Mouse (Mus musculus): ENCODE results near the gene Cdc42se2. TPM values are rescaled to one million over a fixed set of nuclear protein-coding genes. Genes with fewer than 3 reads are reported as not detected.

Cdc42se2 gene
- polyA plus RNA-seq, 1 experiment from 2014 or later = 15.4 TPM

- peak; percentile 83 for ATAC-seq
Measured at GRCm38 (mm10) chr11:54801791-54802558, 14.5 kb upstream of the Cdc42se2 start.

GRCm38 (mm10) chr11:54796551-54796950 is 9.1 kb upstream of the Cdc42se2 start:
- no peak for ATAC-seq
- Histone ChIP-seq H3K4me3 (ENCODE audit: low read depth, low read length) (no peak overlapping the region), H3K9me3 (ENCODE audit: low read length) (no peaks in the 10 kb centered on the region), H3K27me3 (ENCODE audit: insufficient read depth, low read length) (no peaks in the 10 kb centered on the region), H3K4me1 (ENCODE audit: insufficient read depth) (peaks cover 5% of the 10 kb centered on the region; the same call in 1 of the 2 replicates), H3K9ac (replicated peaks) (no peak overlapping the region), H3K27ac (ENCODE audit: low read depth) (no peak overlapping the region), H3K36me3 (replicated peaks; ENCODE audit: insufficient read depth, low read length) (no peaks in the 10 kb centered on the region), H3K4me2 (ENCODE audit: low read depth, low read length) (no peak overlapping the region)
- 71% methylated on average over 11 of the region's 11 CpGs for WGBS (ENCODE audit: insufficient replicate concordance)
- DNase-seq = no peak
- TF ChIP-seq CTCF (IDR thresholded peaks at IDR 0.05; ENCODE audit: low read depth) = no peak
- no peak for TF ChIP-seq EP300 (IDR thresholded peaks at IDR 0.05; ENCODE audit: low read depth)

More at GRCm38 (mm10) chr11:54801791-54802558, 14.5 kb upstream of the Cdc42se2 start:
- no peak overlapping the region for H3K9ac ChIP-seq (replicated peaks)
- peaks cover 6% of the 10 kb centered on the region; the same call in 1 of the 2 replicates for H3K4me1 ChIP-seq (ENCODE audit: insufficient read depth)
- H3K27ac ChIP-seq (ENCODE audit: low read depth) = peak overlapping the region; percentile 42; the same call in 1 of the 2 replicates
- no peak overlapping the region for H3K4me3 ChIP-seq (ENCODE audit: low read depth, low read length)
- peak; percentile 75 for DNase-seq
- H3K27me3 ChIP-seq (ENCODE audit: insufficient read depth, low read length) = no peaks in the 10 kb centered on the region
- H3K4me2 ChIP-seq (ENCODE audit: low read depth, low read length) = peak overlapping the region; percentile 33; the same call in 1 of the 2 replicates
- WGBS (ENCODE audit: insufficient replicate concordance) = 26% methylated on average over 6 of the region's 6 CpGs
- H3K9me3 ChIP-seq (ENCODE audit: low read length) = no peaks in the 10 kb centered on the region
- TF ChIP-seq CTCF (IDR thresholded peaks at IDR 0.05; ENCODE audit: low read depth) (no peak), EP300 (IDR thresholded peaks at IDR 0.05; ENCODE audit: low read depth) (peak; percentile 61; the same call in 1 of the 2 replicates)
- no peaks in the 10 kb centered on the region for H3K36me3 ChIP-seq (replicated peaks; ENCODE audit: insufficient read depth, low read length)

- no peak for ATAC-seq
- TF ChIP-seq CTCF (IDR thresholded peaks at IDR 0.05; ENCODE audit: low read depth) (no peak), EP300 (IDR thresholded peaks at IDR 0.05; ENCODE audit: low read depth) (no peak)
- Histone ChIP-seq H3K4me2 (ENCODE audit: low read depth, low read length) (no peak overlapping the region), H3K27me3 (ENCODE audit: insufficient read depth, low read length) (no peaks in the 10 kb centered on the region), H3K4me1 (ENCODE audit: insufficient read depth) (0 out of 2 replicates have a peak, but pooled peaks cover 5% of the 10 kb centered on the region), H3K9me3 (ENCODE audit: low read length) (no peaks in the 10 kb centered on the region), H3K4me3 (ENCODE audit: low read depth, low read length) (no peak overlapping the region), H3K9ac (replicated peaks) (no peak overlapping the region), H3K27ac (ENCODE audit: low read depth) (no peak overlapping the region), H3K36me3 (replicated peaks; ENCODE audit: insufficient read depth, low read length) (no peaks in the 10 kb centered on the region)
- DNase-seq = no peak
- WGBS (ENCODE audit: insufficient replicate concordance) = 82% methylated on average over 3 of the region's 3 CpGs
Measured at GRCm38 (mm10) chr11:54794678-54795077, 7.2 kb upstream of the Cdc42se2 start.

- no peak for ATAC-seq
- H3K9ac ChIP-seq (replicated peaks) = no peak overlapping the region
- H3K9me3 ChIP-seq (ENCODE audit: low read length) = no peaks in the 10 kb centered on the region
- H3K4me1 ChIP-seq (ENCODE audit: insufficient read depth) = 0 out of 2 replicates have a peak, but pooled peaks cover 5% of the 10 kb centered on the region
- no peak overlapping the region for H3K27ac ChIP-seq (ENCODE audit: low read depth)
- no peak for DNase-seq
- no peaks in the 10 kb centered on the region for H3K27me3 ChIP-seq (ENCODE audit: insufficient read depth, low read length)
- TF ChIP-seq EP300 (IDR thresholded peaks at IDR 0.05; ENCODE audit: low read depth) = no peak
- no peak for TF ChIP-seq CTCF (IDR thresholded peaks at IDR 0.05; ENCODE audit: low read depth)
- no peak overlapping the region for H3K4me2 ChIP-seq (ENCODE audit: low read depth, low read length)
- H3K4me3 ChIP-seq (ENCODE audit: low read depth, low read length) = no peak overlapping the region
- WGBS (ENCODE audit: insufficient replicate concordance) = 44% methylated on average over 1 of the region's 1 CpGs
- no peaks in the 10 kb centered on the region for H3K36me3 ChIP-seq (replicated peaks; ENCODE audit: insufficient read depth, low read length)
Measured at GRCm38 (mm10) chr11:54793173-54793572, 5.7 kb upstream of the Cdc42se2 start.

- TF ChIP-seq EP300 (IDR thresholded peaks at IDR 0.05; ENCODE audit: low read depth) = no peak
- no peak for TF ChIP-seq CTCF (IDR thresholded peaks at IDR 0.05; ENCODE audit: low read depth)
- 89% methylated on average over 4 of the region's 4 CpGs for WGBS (ENCODE audit: insufficient replicate concordance)
- H3K9ac ChIP-seq (replicated peaks) = no peak overlapping the region
- DNase-seq = no peak
- no peak overlapping the region for H3K27ac ChIP-seq (ENCODE audit: low read depth)
- no peak overlapping the region for H3K4me3 ChIP-seq (ENCODE audit: low read depth, low read length)
- H3K4me1 ChIP-seq (ENCODE audit: insufficient read depth) = 0 out of 2 replicates have a peak, but pooled peaks cover 2% of the 10 kb centered on the region
- no peak overlapping the region for H3K4me2 ChIP-seq (ENCODE audit: low read depth, low read length)
- no peak for ATAC-seq
- H3K9me3 ChIP-seq (ENCODE audit: low read length) = no peaks in the 10 kb centered on the region
- H3K36me3 ChIP-seq (replicated peaks; ENCODE audit: insufficient read depth, low read length) = no peaks in the 10 kb centered on the region
- no peaks in the 10 kb centered on the region for H3K27me3 ChIP-seq (ENCODE audit: insufficient read depth, low read length)
Measured at GRCm38 (mm10) chr11:54791458-54791857, 4.0 kb upstream of the Cdc42se2 start.

GRCm38 (mm10) chr11:54786858-54787487 is 502 bp downstream of the Cdc42se2 start:
- WGBS (ENCODE audit: insufficient replicate concordance) = under 1% methylated on average over 54 of the region's 54 CpGs
- H3K36me3 ChIP-seq (replicated peaks; ENCODE audit: insufficient read depth, low read length) = no peaks in the 10 kb centered on the region
- peak overlapping the region; percentile 83 for H3K4me2 ChIP-seq (ENCODE audit: low read depth, low read length)
- H3K27me3 ChIP-seq (ENCODE audit: insufficient read depth, low read length) = no peaks in the 10 kb centered on the region
- H3K9me3 ChIP-seq (ENCODE audit: low read length) = no peaks in the 10 kb centered on the region
- no peak for TF ChIP-seq CTCF (IDR thresholded peaks at IDR 0.05; ENCODE audit: low read depth)
- H3K27ac ChIP-seq (ENCODE audit: low read depth) = peak overlapping the region; percentile 93
- peak overlapping the region; percentile 85 for H3K4me3 ChIP-seq (ENCODE audit: low read depth, low read length)
- peak; percentile 80 for ATAC-seq
- DNase-seq = peak; percentile 71
- peaks cover 13% of the 10 kb centered on the region for H3K4me1 ChIP-seq (ENCODE audit: insufficient read depth)
- H3K9ac ChIP-seq (replicated peaks) = peak overlapping the region; percentile 88

Measured in liver, postnatal 0 days (tissue).